Mouse (Mus musculus) limb, embryonic 15.5 days (tissue): Measurements from ENCODE around the gene Dgkb. TPM values are rescaled to one million over a fixed set of nuclear protein-coding genes. Genes with fewer than 3 reads are reported as not detected.

Experiments used
- ATAC-seq: fragments of 200-750 bp; cut with Nextera tagmentation; 2 replicates; pipeline ENCODE4 v1.8.0; 2017; ENCODE audit warnings: low read depth, moderate TSS enrichment; ENCODE audit not compliant: insufficient number of reproducible peaks, low FRiP score, low TSS enrichment
- H3K27ac ChIP-seq: fragments of 300-500 bp; sonication (generic); 2 replicates; pipeline ENCODE4 v1.5.1; 2015; ENCODE audit warnings: moderate library complexity, mild to moderate bottlenecking, inconsistent platforms
- H3K27me3 ChIP-seq: fragments of 300-500 bp; sonication (generic); 2 replicates; pipeline ENCODE4 v1.6.1; 2015; ENCODE audit warnings: inconsistent platforms
- H3K36me3 ChIP-seq: fragments of 300-500 bp; sonication (generic); 2 replicates; pipeline ENCODE4 v1.6.1; 2015; ENCODE audit warnings: inconsistent platforms
- H3K4me1 ChIP-seq: fragments of 300-500 bp; sonication (generic); 2 replicates; pipeline ENCODE4 v1.6.1; 2015; ENCODE audit warnings: inconsistent platforms
- H3K4me2 ChIP-seq: fragments of 300-500 bp; sonication (generic); 2 replicates; pipeline ENCODE4 v1.6.1; 2015; ENCODE audit warnings: mild to moderate bottlenecking, inconsistent platforms
- H3K4me3 ChIP-seq: fragments of 300-500 bp; sonication (generic); 2 replicates; pipeline ENCODE4 v1.5.1; 2015; ENCODE audit warnings: mild to moderate bottlenecking, inconsistent platforms
- H3K9ac ChIP-seq: fragments of 300-500 bp; sonication (generic); 2 replicates; pipeline ENCODE4 v1.6.1; 2015; ENCODE audit warnings: inconsistent platforms
- H3K9me3 ChIP-seq: fragments of 300-500 bp; sonication (generic); 2 replicates; pipeline ENCODE4 v1.6.1; 2016; ENCODE audit warnings: inconsistent platforms
- WGBS: fragments of 180-500 bp; shearing (Covaris S2); methylation state at CpG from one replicate; pipeline ENCODE4 v1.1.7; 2015; 5-methylcytosine and 5-hydroxymethylcytosine counted together
- polyA plus RNA-seq: library from polyadenylated mRNA; unstranded; fragments of >200 nt; fragmentation: Nextera tagmentation; extraction: Ambion mirVana; gene quantifications from 2 replicates; pipeline ENCODE4 v1.2.1, GENCODE M21; 2015

Dgkb gene
- 0.91 and 1.6 TPM in 2 replicates for polyA plus RNA-seq

DNA sequence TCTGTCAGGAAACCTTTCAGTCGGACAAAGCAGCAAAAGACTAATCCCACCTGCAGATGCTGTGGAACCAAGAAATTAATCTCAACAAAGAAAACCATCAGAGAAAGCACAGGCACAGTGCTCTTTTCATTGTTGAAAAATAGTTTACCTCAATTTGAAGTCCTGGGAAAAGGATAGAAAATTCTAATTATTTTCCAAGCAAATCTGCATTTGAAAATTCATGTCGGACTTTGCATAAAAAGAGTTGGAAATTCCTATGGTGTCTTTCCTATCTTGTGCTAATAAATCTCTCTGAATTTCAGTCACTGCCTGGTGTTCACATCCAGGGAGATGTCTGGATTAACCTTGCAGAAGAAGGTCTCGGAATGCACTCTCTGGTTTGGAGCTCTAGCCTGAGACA lies at the start of gene Dgkb:
Gene Dgkb, plus strand, starts transcription at position 301 of the 400 bp plus-strand sequence.
- H3K4me3 ChIP-seq = no peak within 1 kb of the TSS
- no peaks in the 10 kb centered on the region for H3K9me3 ChIP-seq
- H3K9ac ChIP-seq = no peak within 1 kb of the TSS
- H3K4me2 ChIP-seq = no peak within 1 kb of the TSS
- H3K36me3 ChIP-seq = no peaks in the 10 kb centered on the region
- ATAC-seq = no peak
- H3K27ac ChIP-seq = no peak within 1 kb of the TSS
- no peaks in the 10 kb centered on the region for H3K4me1 ChIP-seq
- whole genome bisulfite sequencing = 48% methylated on average over 3 of the region's 3 CpGs
- H3K27me3 ChIP-seq = no peaks in the 10 kb centered on the region

DNA sequence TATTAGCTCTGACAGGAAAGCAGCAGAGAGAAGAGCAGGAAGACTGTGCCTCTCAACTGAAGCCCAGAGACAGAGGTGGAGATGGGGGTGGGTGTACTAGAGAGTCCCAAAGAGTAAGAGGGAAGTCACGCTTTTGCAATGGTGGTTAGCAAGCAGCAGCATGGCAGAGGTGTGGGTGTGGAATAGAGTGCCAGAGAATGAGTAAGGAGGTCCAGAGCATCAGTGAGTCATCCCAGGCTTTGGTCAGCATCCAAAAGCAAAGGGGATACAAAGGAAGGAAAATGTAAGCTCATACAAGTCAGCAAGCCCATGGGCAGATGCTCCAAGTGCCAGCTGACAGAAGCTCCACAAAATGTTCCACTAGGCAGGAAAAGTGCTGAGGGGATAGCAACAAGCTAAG lies 47.7 kb upstream of the Dgkb start:
- Histone ChIP-seq H3K9me3 (no peaks in the 10 kb centered on the region), H3K36me3 (no peaks in the 10 kb centered on the region), H3K27me3 (no peaks in the 10 kb centered on the region), H3K9ac (no peak overlapping the region), H3K4me3 (no peak overlapping the region), H3K4me2 (no peak overlapping the region), H3K27ac (no peak overlapping the region), H3K4me1 (no peaks in the 10 kb centered on the region)
- WGBS = 84% methylated on average over 1 of the region's 1 CpGs
- no peak for ATAC-seq

DNA sequence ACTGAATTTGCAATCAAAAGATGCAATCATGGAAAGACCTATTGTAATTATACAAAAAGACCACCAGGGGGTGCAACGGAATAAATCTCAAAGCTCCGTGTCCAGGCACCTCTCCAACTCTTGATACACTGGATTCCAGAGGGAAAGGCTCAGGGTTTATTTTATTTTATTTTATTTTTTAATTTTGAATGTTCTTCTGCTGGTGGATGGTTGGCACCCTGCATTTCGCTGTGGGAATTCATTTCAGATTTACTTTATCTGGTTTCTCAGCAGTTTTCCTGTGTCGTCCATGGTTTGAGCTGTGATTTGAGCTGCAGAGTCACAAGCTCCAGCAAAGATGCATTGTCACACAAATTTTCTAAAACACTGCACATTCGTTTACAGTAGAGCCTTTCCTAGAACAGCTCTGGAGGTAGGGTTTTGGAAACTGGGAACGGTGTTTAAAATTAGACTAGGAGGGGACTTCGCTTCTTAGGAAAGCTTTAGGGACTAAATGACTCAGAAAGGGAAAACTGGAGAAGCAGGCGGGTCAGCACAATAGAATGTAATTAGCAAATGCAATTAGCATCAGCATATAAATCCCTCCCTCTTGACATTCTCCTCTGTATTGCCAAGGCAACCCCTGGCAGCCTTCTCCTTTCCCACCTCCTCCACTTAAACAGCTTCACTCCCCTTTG lies 43.7 kb upstream of the Dgkb start:
- 13% methylated on average over 8 of the region's 8 CpGs for WGBS
- Histone ChIP-seq H3K4me1 (no peaks in the 10 kb centered on the region), H3K4me3 (peak overlapping the region; percentile 17; the same call in 1 of the 2 replicates)

DNA sequence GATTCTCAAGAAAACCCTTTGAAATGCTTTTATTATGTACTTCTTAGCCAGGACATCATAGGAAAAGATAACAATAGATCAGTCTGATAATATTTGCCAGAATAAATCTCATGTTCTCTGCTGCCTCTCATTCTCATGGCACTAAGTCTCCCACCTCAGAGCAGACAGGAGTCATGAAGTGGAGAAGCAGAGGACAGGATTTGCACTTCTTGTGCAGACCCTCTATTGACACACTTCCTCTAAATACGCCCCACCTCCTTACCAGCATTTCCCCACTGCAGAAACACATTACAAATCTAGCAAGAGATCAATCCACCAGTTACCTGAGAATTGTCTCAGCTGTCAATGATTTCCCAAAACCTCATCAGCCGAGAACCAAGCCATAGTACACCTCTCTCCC lies 42.9 kb upstream of the Dgkb start:
- Histone ChIP-seq H3K9me3 (no peaks in the 10 kb centered on the region), H3K4me2 (no peak overlapping the region), H3K27ac (no peak overlapping the region), H3K4me3 (no peak overlapping the region), H3K4me1 (no peaks in the 10 kb centered on the region), H3K36me3 (no peaks in the 10 kb centered on the region), H3K27me3 (no peaks in the 10 kb centered on the region), H3K9ac (no peak overlapping the region)
- ATAC-seq = no peak
- WGBS = 32% methylated on average over 2 of the region's 2 CpGs

More for the DNA sequence above, 43.7 kb upstream of the Dgkb start:
- Histone ChIP-seq H3K27ac (peak overlapping the region; percentile 7; the same call in 1 of the 2 replicates), H3K4me2 (peak overlapping the region; percentile 39), H3K9ac (no peak overlapping the region), H3K9me3 (no peaks in the 10 kb centered on the region), H3K27me3 (no peaks in the 10 kb centered on the region), H3K36me3 (no peaks in the 10 kb centered on the region)
- no peak for ATAC-seq

DNA sequence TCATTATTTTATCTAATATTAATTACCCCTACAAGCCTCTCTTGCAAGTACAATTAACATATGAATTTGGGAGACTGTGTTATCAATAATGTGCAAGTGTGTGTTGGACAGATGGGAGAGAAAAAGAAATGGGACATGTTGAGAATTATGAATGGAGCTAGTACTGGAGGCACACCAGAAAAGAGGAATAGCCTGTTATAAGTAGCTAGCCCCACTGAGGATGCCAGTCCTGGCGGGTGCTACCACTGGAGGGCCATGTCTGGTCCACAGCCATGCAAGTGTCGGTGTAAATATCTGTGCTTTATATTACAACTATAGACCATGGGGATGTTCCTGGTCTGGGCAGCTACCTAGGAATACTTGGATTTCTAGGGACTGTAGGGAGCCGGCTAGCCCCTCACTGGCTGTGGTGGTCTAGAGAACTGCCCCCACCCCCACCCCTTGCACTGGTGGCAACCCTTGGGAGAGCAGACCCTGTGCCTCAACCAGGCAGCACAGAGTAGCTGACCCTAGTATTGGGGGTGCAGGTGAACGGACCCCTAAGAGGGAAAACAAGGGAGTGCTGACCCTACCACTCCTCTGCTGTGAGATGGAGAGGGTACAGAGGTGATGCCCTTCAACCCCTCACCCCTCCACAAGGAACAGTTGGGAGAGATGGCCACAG lies 21.1 kb upstream of the Dgkb start:
- no peak overlapping the region for H3K9ac ChIP-seq
- ATAC-seq = peak; percentile 24; the same call in 1 of the 2 replicates
- H3K27ac ChIP-seq = no peak overlapping the region
- H3K4me2 ChIP-seq = no peak overlapping the region
- no peaks in the 10 kb centered on the region for H3K27me3 ChIP-seq
- no peak overlapping the region for H3K4me3 ChIP-seq
- no peaks in the 10 kb centered on the region for H3K9me3 ChIP-seq
- no peaks in the 10 kb centered on the region for H3K4me1 ChIP-seq
- WGBS = 94% methylated on average over 4 of the region's 4 CpGs
- H3K36me3 ChIP-seq = no peaks in the 10 kb centered on the region

DNA sequence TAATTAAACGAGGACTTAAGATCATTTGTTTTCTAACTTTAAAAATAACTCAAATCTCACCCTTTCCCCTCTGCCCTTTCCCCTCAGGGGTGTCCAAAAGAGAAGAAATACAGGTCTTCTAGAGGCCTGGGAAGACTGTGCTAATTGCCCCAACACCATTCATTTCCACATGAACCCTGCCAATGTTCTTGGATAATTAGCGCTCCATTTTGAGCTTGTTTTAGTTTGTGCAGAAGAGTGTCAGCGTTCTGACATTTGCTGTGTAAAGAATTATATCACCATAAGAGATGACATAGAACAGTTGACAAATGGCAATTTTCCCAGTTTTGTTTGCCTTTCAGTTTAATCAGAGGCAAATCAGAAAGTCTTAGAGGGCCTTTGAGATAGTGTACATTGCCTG lies 3.4 kb upstream of the Dgkb start:
- 82% methylated on average over 3 of the region's 3 CpGs for WGBS
- Histone ChIP-seq H3K27ac (no peak overlapping the region), H3K9ac (no peak overlapping the region), H3K27me3 (no peaks in the 10 kb centered on the region), H3K4me1 (no peaks in the 10 kb centered on the region), H3K36me3 (no peaks in the 10 kb centered on the region), H3K4me2 (no peak overlapping the region), H3K9me3 (no peaks in the 10 kb centered on the region), H3K4me3 (no peak overlapping the region)
- ATAC-seq = no peak

DNA sequence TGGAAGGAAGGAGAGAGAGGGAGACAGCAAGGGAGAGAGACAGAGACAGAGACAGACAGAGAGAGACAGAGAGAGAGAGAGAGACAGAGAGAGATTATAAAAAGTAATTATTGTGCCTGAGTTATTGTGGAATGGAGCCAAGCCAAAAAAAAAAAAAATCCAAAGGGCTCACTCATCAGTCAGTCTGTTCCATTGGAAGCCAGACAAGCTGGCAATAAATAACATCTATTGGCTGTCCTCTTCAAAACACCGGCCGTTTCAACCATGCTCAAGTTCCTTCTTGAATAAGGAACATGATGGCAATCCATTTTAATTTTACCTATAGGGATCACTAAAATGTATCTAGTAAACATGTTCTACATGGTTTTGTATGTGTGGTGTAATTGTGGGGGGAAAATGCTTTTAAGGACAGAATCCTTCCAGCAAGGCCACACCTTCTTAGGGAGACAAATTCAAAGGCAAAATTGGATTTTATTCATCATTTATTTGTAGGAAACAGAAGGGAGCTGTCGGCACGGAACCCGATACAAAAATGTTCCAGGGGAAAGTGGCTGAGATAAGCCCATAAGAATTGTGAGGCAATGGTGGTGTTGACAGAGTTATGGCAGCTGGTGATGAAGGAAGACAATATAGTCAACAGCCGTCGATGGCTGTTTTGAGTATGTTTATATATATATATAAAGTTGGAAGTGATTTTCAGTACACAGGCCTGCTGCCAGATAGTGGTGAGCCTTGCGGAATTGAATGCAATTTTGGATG lies 3.7 kb downstream of the Dgkb start:
- H3K4me3 ChIP-seq = no peak overlapping the region
- no peak for ATAC-seq
- WGBS = 52% methylated on average over 8 of the region's 8 CpGs
- H3K27me3 ChIP-seq = no peaks in the 10 kb centered on the region
- H3K4me1 ChIP-seq = no peaks in the 10 kb centered on the region
- no peak overlapping the region for H3K27ac ChIP-seq
- H3K9me3 ChIP-seq = no peaks in the 10 kb centered on the region
- H3K9ac ChIP-seq = no peak overlapping the region
- H3K4me2 ChIP-seq = no peak overlapping the region
- H3K36me3 ChIP-seq = no peaks in the 10 kb centered on the region

DNA sequence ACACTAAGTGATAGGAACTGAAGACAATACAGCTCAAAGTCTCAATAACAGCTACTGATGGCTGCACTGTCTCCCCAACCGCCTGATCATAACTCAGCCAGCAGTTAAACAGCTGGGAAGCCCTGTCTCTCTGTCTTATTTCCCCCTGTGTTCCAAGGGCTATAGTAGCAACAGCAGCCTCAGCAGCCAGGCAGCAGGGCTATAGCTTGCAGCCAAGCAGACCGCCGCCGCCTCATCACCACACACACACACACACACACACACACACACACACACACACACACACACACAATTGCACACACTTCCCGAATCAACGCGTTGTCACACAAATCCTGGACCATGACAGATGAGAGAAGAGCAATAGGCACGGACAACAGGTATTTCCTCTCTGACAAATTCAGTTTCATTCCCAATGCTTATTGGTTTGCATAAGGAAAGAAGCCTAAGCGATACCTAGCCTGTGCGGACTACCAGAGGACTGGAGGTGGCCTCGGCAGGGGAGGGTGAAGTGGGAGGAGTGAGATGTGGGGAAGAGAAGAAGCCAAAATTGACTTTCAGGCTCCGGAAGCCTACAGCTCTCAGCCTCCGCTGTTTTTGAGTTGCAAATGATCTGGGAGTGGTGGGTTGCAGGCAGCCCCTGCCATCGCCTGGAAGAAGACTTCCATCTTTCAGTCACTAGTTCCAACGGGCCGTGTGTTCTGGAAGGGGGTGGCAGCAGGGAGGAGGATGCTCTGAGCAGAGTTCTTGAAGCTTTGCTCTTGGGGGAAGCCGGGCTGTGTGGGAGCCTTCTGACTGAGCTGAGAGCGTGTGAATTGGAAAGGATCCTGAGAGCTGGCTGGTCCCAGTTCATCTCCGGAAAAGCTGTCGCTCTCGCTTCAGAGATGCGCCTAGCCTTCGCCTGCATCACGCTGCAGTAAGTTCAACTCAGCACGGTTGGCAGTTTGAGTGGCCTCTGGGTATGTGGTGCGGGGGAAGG lies 62.8 kb downstream of the Dgkb start:
- H3K9me3 ChIP-seq = no peaks in the 10 kb centered on the region
- peak overlapping the region; percentile 81 for H3K4me2 ChIP-seq
- no peaks in the 10 kb centered on the region for H3K36me3 ChIP-seq
- no peaks in the 10 kb centered on the region for H3K27me3 ChIP-seq
- no peak overlapping the region for H3K27ac ChIP-seq
- WGBS = 1% methylated on average over 26 of the region's 26 CpGs
- H3K4me3 ChIP-seq = peak overlapping the region; percentile 44
- peaks cover 6% of the 10 kb centered on the region; the same call in 1 of the 2 replicates for H3K4me1 ChIP-seq
- H3K9ac ChIP-seq = 0 out of 2 replicates have a peak overlapping the region, but pooled peaks have one; percentile 10
- ATAC-seq = no peak

DNA sequence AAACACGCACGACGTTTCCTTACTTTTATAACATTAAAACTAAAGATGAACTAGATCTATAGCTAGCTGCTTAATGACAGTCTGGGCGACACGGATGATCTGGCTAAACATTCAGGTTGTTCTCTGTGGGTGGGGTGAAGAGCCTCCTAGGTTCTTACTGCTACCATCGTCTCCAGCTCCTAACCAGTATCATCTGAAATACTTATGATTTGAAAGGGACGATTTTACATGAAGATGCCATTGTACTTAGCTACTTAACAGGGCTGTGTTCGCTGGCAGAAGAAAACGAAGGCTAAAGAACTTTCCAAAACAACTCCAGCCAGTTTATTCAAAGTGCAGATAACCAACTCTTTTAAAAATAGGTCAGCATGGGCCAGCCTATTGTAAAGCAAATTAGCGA lies 63.9 kb downstream of the Dgkb start:
- WGBS = 9% methylated on average over 10 of the region's 10 CpGs
- H3K4me3 ChIP-seq = peak overlapping the region; percentile 44

DNA sequence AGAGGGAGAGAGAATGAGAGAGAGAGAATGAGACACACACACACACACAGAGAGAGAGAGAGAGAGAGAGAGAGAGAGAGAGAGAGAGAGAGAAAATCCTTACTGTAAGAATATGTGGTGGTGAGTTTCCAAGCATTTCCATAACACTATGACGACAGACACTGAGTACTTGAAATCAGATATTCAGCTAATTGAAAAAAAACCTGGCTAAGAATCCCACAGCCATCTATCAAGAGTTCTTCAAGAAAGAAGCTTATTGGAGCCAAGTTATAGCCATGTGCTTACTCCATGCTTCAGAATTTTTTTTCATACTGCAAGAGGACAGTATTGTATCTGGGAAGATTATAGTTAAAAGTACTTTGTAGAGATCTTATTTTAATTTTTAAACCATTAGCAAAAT lies 65.3 kb downstream of the Dgkb start:
- Histone ChIP-seq H3K4me3 (no peak overlapping the region), H3K27ac (no peak overlapping the region), H3K4me1 (peaks cover 6% of the 10 kb centered on the region; the same call in 1 of the 2 replicates), H3K36me3 (no peaks in the 10 kb centered on the region), H3K4me2 (no peak overlapping the region), H3K9me3 (no peaks in the 10 kb centered on the region), H3K9ac (no peak overlapping the region), H3K27me3 (no peaks in the 10 kb centered on the region)
- WGBS = 63% methylated on average over 1 of the region's 1 CpGs
- ATAC-seq = no peak

More for the DNA sequence above, 63.9 kb downstream of the Dgkb start:
- Histone ChIP-seq H3K4me2 (peak overlapping the region; percentile 81), H3K27ac (no peak overlapping the region), H3K27me3 (no peaks in the 10 kb centered on the region), H3K36me3 (no peaks in the 10 kb centered on the region), H3K9me3 (no peaks in the 10 kb centered on the region), H3K9ac (no peak overlapping the region), H3K4me1 (peaks cover 6% of the 10 kb centered on the region; the same call in 1 of the 2 replicates)
- ATAC-seq = no peak

DNA sequence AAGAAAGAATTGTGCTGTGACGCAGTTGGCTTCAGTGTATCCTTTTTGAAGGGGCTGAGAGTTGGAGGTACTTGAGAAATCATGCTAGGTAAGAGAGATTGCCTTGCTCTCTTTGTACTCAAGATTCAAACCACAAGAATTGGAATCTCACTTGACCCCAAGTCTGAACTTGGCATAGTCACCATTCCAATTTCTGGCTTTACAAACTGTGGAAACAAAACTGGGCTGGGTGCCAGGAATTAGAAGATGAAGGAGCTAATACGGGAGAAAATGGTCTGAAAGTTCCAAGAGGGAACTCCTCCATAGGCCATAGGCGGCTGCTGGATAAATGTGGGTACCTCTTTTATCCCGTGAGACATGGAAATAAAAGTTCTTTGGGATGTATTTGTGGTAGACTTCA lies 66.3 kb downstream of the Dgkb start:
- ATAC-seq = no peak
- no peaks in the 10 kb centered on the region for H3K27me3 ChIP-seq
- no peaks in the 10 kb centered on the region for H3K36me3 ChIP-seq
- H3K4me1 ChIP-seq = peaks cover 6% of the 10 kb centered on the region; the same call in 1 of the 2 replicates
- H3K4me3 ChIP-seq = no peak overlapping the region
- no peak overlapping the region for H3K9ac ChIP-seq
- H3K9me3 ChIP-seq = no peaks in the 10 kb centered on the region
- no peak overlapping the region for H3K27ac ChIP-seq
- H3K4me2 ChIP-seq = no peak overlapping the region
- WGBS = 52% methylated on average over 4 of the region's 4 CpGs
